ENCODE assay signal across 8 mouse cellular contexts in the genomic region with DNA sequence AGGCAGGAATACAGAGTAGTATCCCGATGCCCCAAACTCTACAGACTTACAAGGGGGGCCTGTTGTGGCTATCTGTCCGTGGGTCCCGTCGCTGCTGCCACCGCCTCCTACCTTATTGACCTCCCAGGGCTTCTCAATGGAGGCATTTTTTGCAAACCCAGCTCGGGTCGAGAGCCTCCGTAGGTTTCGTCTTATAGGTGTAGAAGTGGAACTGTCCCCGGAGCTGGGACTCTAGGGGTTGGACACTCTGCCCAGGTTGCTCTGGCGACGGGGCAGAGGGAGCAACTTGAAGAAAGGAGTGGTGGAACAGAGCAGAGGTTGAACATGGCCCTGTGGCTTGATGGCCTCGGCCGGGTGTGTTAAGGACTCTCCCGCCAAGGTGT. TPM values are rescaled to one million over a fixed set of nuclear protein-coding genes. Genes with fewer than 3 reads are reported as not detected.
DNase-seq lines count a peak whose midpoint lies in the region; ATAC-seq and TF ChIP-seq lines count a peak whose summit lies in the region.

No protein-coding gene starts in this region.

- TF ChIP-seq CTCF in olfactory bulb, adult 2 months (IDR thresholded peaks at IDR 0.05; ENCODE audit: insufficient read depth, low read depth, low read length), result no peak

- peak overlapping the region; percentile 45 for H3K4me3 ChIP-seq in kidney, embryonic 16.5 days (ENCODE audit: low read length)
- H3K4me3 ChIP-seq in forebrain, embryonic 12.5 days (replicated peaks), result peak overlapping the region; percentile 34
- peak overlapping the region; percentile 41 for H3K4me3 ChIP-seq in limb, embryonic 11.5 days (ENCODE audit: low read depth, low read length)
- peak overlapping the region; percentile 6; the same call in 1 of the 2 replicates for H3K4me3 ChIP-seq in olfactory bulb, adult 2 months (ENCODE audit: insufficient read depth, low read depth, low read length)

- peaks cover 6% of the 10 kb centered on the region for H3K27me3 ChIP-seq in kidney, embryonic 16.5 days (ENCODE audit: insufficient read depth, low read length)
- peaks cover 41% of the 10 kb centered on the region for H3K27me3 ChIP-seq in forebrain, embryonic 12.5 days
- peaks cover 15% of the 10 kb centered on the region; the same call in 1 of the 2 replicates for H3K27me3 ChIP-seq in limb, embryonic 11.5 days (ENCODE audit: control insufficient read depth, insufficient read depth, low read length)

- H3K4me1 ChIP-seq in kidney, embryonic 16.5 days (ENCODE audit: insufficient read depth, low read length), result peaks cover 33% of the 10 kb centered on the region
- peaks cover 29% of the 10 kb centered on the region for H3K4me1 ChIP-seq in forebrain, embryonic 12.5 days
- H3K4me1 ChIP-seq in limb, embryonic 11.5 days (ENCODE audit: control insufficient read depth, insufficient read depth, low read length), result peaks cover 29% of the 10 kb centered on the region
- peaks cover 27% of the 10 kb centered on the region for H3K4me1 ChIP-seq in olfactory bulb, adult 2 months (ENCODE audit: control insufficient read depth, insufficient read depth, low read length)

- no peak for TF ChIP-seq POLR2A in olfactory bulb, adult 2 months (IDR thresholded peaks at IDR 0.05; ENCODE audit: insufficient read depth, low read depth, low read length)

- H3K9ac ChIP-seq in kidney, embryonic 16.5 days (replicated peaks; ENCODE audit: low read length), result peak overlapping the region; percentile 54
- H3K9ac ChIP-seq in forebrain, embryonic 12.5 days, result peak overlapping the region; percentile 38; the same call in 1 of the 2 replicates
- H3K9ac ChIP-seq in limb, embryonic 11.5 days (ENCODE audit: low read length), result peak overlapping the region; percentile 41

- H3K4me2 ChIP-seq in kidney, embryonic 16.5 days (replicated peaks; ENCODE audit: low read depth, low read length), result peak overlapping the region; percentile 63
- peak overlapping the region; percentile 57 for H3K4me2 ChIP-seq in forebrain, embryonic 12.5 days
- peak overlapping the region; percentile 71 for H3K4me2 ChIP-seq in limb, embryonic 11.5 days (ENCODE audit: low read depth, severe bottlenecking)

- no peak for ATAC-seq in kidney, embryonic 16.5 days (ENCODE audit: low FRiP score, low TSS enrichment)
- no peak for ATAC-seq in forebrain, embryonic 12.5 days (ENCODE audit: low FRiP score)
- no peak for ATAC-seq in limb, embryonic 11.5 days (ENCODE audit: insufficient number of reproducible peaks, low FRiP score, low TSS enrichment, low read depth)

- no peaks in the 10 kb centered on the region for H3K36me3 ChIP-seq in kidney, embryonic 16.5 days (ENCODE audit: insufficient read depth, low read length)
- H3K36me3 ChIP-seq in forebrain, embryonic 12.5 days (replicated peaks), result peaks cover 5% of the 10 kb centered on the region
- no peaks in the 10 kb centered on the region for H3K36me3 ChIP-seq in limb, embryonic 11.5 days (ENCODE audit: control insufficient read depth, insufficient read depth, low read length)

- no peak overlapping the region for H3K27ac ChIP-seq in kidney, embryonic 16.5 days (ENCODE audit: low read length)
- no peak overlapping the region for H3K27ac ChIP-seq in forebrain, embryonic 12.5 days
- no peak overlapping the region for H3K27ac ChIP-seq in limb, embryonic 11.5 days (replicated peaks; ENCODE audit: low read depth, low read length)
- H3K27ac ChIP-seq in olfactory bulb, adult 2 months (ENCODE audit: insufficient read depth, low read depth, low read length), result no peak overlapping the region

- H3K9me3 ChIP-seq in kidney, embryonic 16.5 days (ENCODE audit: low read length), result no peaks in the 10 kb centered on the region
- H3K9me3 ChIP-seq in forebrain, embryonic 12.5 days, result no peaks in the 10 kb centered on the region
- no peaks in the 10 kb centered on the region for H3K9me3 ChIP-seq in limb, embryonic 11.5 days (ENCODE audit: control insufficient read depth, low read length)

- DNase-seq in kidney, adult 18-20 months, result no peak
- no peak for DNase-seq in limb, embryonic 11.5 days (ENCODE audit: low spot score)
- no peak for DNase-seq in T-cell, adult 2 months (ENCODE audit: low spot score)
- DNase-seq in natural killer cell, adult 2 months (ENCODE audit: low spot score in 2 of 2), result no peak
- DNase-seq in thymus, postnatal 36 days, result no peak

- WGBS in kidney, embryonic 16.5 days, result 11% methylated on average over 15 of the region's 15 CpGs
- WGBS in forebrain, embryonic 12.5 days, result 13% methylated on average over 15 of the region's 15 CpGs
- WGBS in limb, embryonic 11.5 days, result 19% methylated on average over 15 of the region's 15 CpGs
- WGBS in olfactory bulb, adult 2 months, result 14% methylated on average over 15 of the region's 15 CpGs

RNA-seq across cellular contexts. Expression of a gene that starts 0.8 kb away (rescaled TPM):
- polyA plus RNA-seq in kidney, embryonic 16.5 days (2015; fragmentation: Nextera tagmentation; extraction: Ambion mirVana), result 4.5 and 6.8 TPM in 2 replicates
- polyA plus RNA-seq in forebrain, embryonic 12.5 days (2016; fragmentation: Nextera tagmentation; extraction: Ambion mirVana), result 5.8 and 6.7 TPM in 2 replicates
- polyA plus RNA-seq in limb, embryonic 11.5 days (2014; fragmentation: Nextera tagmentation; extraction: Ambion mirVana), result 8.0 and 11.8 TPM in 2 replicates
- not detected in 2 replicates for polyA plus RNA-seq in olfactory bulb, adult 2 months (2012; ENCODE audit: insufficient read depth, insufficient read length, low replicate concordance, missing spikeins)
